35 mouse cellular contexts compared by ENCODE assay signal in the genomic region with DNA sequence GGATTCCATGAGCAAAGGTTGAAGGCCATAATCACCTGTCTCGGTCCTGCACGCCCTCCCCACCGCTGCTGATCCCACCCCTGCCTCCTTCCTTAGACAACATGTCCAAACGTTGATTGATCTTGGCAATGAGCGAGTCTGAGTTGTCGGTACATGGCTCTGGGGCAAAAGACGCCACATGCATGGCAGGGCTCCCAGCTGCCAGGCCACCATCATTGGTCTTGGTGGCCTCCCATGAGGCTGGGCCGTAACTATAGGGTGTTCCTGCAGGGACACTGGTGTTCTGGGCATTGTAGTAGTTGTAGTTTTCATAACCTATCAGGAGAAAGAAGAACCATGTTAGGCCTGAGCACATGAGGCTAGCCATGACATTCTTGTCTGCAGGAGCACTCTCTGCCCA.
"Had no signal": no experiment of that assay in that cellular context is flagged by ENCODE, and none has a peak within 500 bp of the region (broad histone marks: within the 10 kb centered on the region; RNA-seq: fewer than 3 reads in every experiment).

No protein-coding gene starts in this region.

- ATAC-seq: hindbrain, embryonic 16.5 days; hindbrain, postnatal 0 days; inflammation-experienced regulatory T-cells, adult 6 months; intestine, embryonic 15.5 days; intestine, embryonic 16.5 days; intestine, postnatal 0 days had no signal

- H3K9me3 ChIP-seq: heart, embryonic 12.5 days; heart, embryonic 13.5 days; heart, embryonic 15.5 days; hindbrain, embryonic 10.5 days; hindbrain, embryonic 12.5 days; hindbrain, embryonic 13.5 days; hindbrain, embryonic 15.5 days; intestine, embryonic 15.5 days; kidney, embryonic 15.5 days had no signal

- H3K9ac ChIP-seq: heart, embryonic 12.5 days; heart, embryonic 13.5 days; heart, embryonic 15.5 days; hindbrain, embryonic 12.5 days; hindbrain, embryonic 13.5 days; hindbrain, embryonic 14.5 days; hindbrain, embryonic 15.5 days; intestine, embryonic 15.5 days; kidney, embryonic 15.5 days had no signal

- DNase-seq: heart, postnatal 10 days; heart, postnatal 14 days; heart, postnatal 36 days; heart, postnatal 4 days; kidney, adult 11 months; kidney, adult 18-20 months; kidney, adult 2 months; kidney, adult 8-10 months; kidney, adult 9 months; kidney, postnatal 10 days; kidney, postnatal 14 days; kidney, postnatal 25 days; kidney, postnatal 36 days; kidney, postnatal 4 days; layer of hippocampus, adult 9-11 months; layer of hippocampus, postnatal 36 days had no signal

- H3K4me3 ChIP-seq: heart, embryonic 12.5 days; heart, embryonic 13.5 days; heart, embryonic 15.5 days; hindbrain, embryonic 10.5 days; hindbrain, embryonic 12.5 days; hindbrain, embryonic 13.5 days; hindbrain, embryonic 15.5 days; intestine, embryonic 15.5 days; kidney, embryonic 15.5 days; layer of hippocampus, adult 2 months; left cerebral cortex, adult 2 months had no signal

- H3K27me3 ChIP-seq: heart, embryonic 12.5 days; heart, embryonic 13.5 days; heart, embryonic 15.5 days; hindbrain, embryonic 12.5 days; hindbrain, embryonic 13.5 days; hindbrain, embryonic 15.5 days; intestine, embryonic 15.5 days; kidney, embryonic 15.5 days had no signal

- H3K4me2 ChIP-seq: heart, embryonic 11.5 days; heart, embryonic 12.5 days; heart, embryonic 13.5 days; heart, embryonic 15.5 days; hindbrain, embryonic 12.5 days; hindbrain, embryonic 13.5 days; hindbrain, embryonic 14.5 days; hindbrain, embryonic 15.5 days; intestine, embryonic 15.5 days; kidney, embryonic 15.5 days had no signal

- H3K27ac ChIP-seq: heart, embryonic 13.5 days; heart, embryonic 15.5 days; hindbrain, embryonic 10.5 days; hindbrain, embryonic 12.5 days; hindbrain, embryonic 13.5 days; hindbrain, embryonic 14.5 days; hindbrain, embryonic 15.5 days; hindbrain, postnatal 0 days; intestine, embryonic 15.5 days; kidney, embryonic 15.5 days; kidney, postnatal 0 days; layer of hippocampus, adult 2 months; left cerebral cortex, adult 2 months had no signal
